Mouse (Mus musculus) megakaryocyte, embryonic 14.5 days (primary cell): Measurements from ENCODE around the gene Ddx18. TPM values are rescaled to one million over a fixed set of nuclear protein-coding genes. Genes with fewer than 3 reads are reported as not detected.

ENCODE experiments used
- H3K27me3 ChIP-seq: replicated peaks from 2 replicates; pipeline ENCODE3; 2012; ENCODE audit warnings: inconsistent platforms
- H3K36me3 ChIP-seq: replicated peaks from 2 replicates; pipeline ENCODE3; 2012; ENCODE audit warnings: low read length, inconsistent platforms, mixed read lengths
- H3K4me1 ChIP-seq: 2 replicates; pipeline ENCODE4 v1.6.1; 2012; ENCODE audit warnings: inconsistent platforms
- H3K4me3 ChIP-seq: replicated peaks from 2 replicates; pipeline ENCODE3; 2012; ENCODE audit warnings: moderate library complexity, mild to moderate bottlenecking, inconsistent platforms
- H3K9me3 ChIP-seq: 2 replicates; pipeline ENCODE4 v1.6.1; 2012; ENCODE audit warnings: inconsistent platforms
- FLI1 ChIP-seq: IDR thresholded peaks from 2 replicates; pipeline ENCODE4 v1.6.1; 2012; ENCODE audit warnings: low read length, inconsistent platforms, mixed read lengths
- GATA1 ChIP-seq: IDR thresholded peaks from 3 replicates; pipeline ENCODE4 v1.6.1; 2012; ENCODE audit warnings: mixed read lengths, low read length, inconsistent platforms, borderline replicate concordance
- polyA plus RNA-seq: library from polyadenylated mRNA; stranded (reverse); fragments of >175 nt; gene quantifications from 2 replicates; pipeline ENCODE4 v1.2.3, GENCODE M21; 2012; ENCODE audit warnings: low replicate concordance; ENCODE audit not compliant: insufficient read depth

Ddx18 gene
- polyA plus RNA-seq, 1 experiment: 10.6 TPM

DNA sequence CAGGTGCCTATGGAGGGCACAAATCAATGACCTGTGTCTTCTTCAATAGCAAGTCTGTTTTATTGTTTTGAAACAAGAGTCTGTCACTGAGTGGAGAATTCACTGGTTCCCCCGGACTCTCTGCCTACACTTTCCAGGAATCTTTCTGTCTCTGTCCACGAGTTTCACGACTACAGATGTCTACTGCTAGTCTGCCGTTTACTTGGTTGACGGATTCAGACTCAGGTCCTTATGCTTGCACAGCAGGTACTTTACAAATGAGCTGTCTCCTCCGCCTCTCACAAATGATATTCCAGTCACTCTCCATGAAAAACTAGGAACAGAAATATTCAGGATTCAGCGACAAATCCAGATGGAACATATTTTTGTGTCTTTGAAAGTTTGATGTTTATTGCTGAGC, 2.7 kb upstream of the Ddx18 start:
- no peak for TF ChIP-seq GATA1
- no peak for TF ChIP-seq FLI1
- peaks cover 2% of the 10 kb centered on the region for H3K36me3 ChIP-seq
- H3K27me3 ChIP-seq: no peaks in the 10 kb centered on the region
- H3K9me3 ChIP-seq: no peaks in the 10 kb centered on the region
- H3K4me1 ChIP-seq: peaks cover 7% of the 10 kb centered on the region; the same call in 1 of the 2 replicates
- no peak overlapping the region for H3K4me3 ChIP-seq

DNA sequence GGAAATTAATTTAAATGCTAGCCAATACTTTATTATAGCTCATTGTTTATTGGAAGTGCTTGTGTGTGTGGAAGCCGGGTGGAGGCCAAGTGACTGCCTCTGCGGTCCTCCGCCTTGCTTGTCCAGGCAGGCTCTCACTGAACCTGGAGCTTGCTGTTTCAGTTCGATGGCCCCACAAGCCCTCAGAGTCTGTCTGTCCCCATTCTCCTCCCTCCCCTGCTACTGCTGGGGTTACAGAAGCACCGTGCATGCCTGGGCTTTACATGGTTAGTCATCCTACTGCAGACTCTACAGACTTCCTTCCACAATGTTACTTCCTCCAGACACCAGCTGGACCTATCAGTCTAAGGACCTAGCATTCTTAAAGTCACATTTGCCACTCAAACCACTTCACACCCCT, 9.9 kb downstream of the Ddx18 start:
- no peaks in the 10 kb centered on the region for H3K27me3 ChIP-seq
- H3K4me3 ChIP-seq: no peak overlapping the region
- H3K9me3 ChIP-seq: no peaks in the 10 kb centered on the region
- TF ChIP-seq GATA1 (no peak), FLI1 (no peak)
- peaks cover 95% of the 10 kb centered on the region for H3K36me3 ChIP-seq
- peaks cover 3% of the 10 kb centered on the region; the same call in 1 of the 2 replicates for H3K4me1 ChIP-seq

DNA sequence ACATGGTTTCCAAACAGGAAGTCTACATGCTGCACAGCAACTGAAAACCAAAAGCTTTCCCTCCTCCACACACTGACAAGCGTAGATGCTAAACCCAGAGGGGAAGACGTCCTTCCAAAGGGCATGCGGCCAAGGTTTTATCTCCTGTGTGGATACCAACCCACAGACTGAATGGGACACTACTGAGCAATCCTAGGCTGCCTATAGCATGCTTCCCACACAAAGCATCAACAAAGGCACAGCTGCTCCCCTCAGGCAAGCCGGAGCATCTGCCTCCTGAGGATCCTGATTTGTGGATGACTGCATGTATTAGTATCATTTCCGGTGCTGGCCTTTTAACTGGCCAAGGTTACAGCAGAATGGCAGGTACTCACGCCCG, 16.3 kb downstream of the Ddx18 start:
- Histone ChIP-seq H3K9me3 (no peaks in the 10 kb centered on the region; the same call in 1 of the 2 replicates), H3K4me1 (peaks cover 8% of the 10 kb centered on the region; the same call in 1 of the 2 replicates), H3K36me3 (peaks cover 57% of the 10 kb centered on the region), H3K27me3 (no peaks in the 10 kb centered on the region), H3K4me3 (no peak overlapping the region)
- TF ChIP-seq GATA1 (no peak), FLI1 (no peak)

DNA sequence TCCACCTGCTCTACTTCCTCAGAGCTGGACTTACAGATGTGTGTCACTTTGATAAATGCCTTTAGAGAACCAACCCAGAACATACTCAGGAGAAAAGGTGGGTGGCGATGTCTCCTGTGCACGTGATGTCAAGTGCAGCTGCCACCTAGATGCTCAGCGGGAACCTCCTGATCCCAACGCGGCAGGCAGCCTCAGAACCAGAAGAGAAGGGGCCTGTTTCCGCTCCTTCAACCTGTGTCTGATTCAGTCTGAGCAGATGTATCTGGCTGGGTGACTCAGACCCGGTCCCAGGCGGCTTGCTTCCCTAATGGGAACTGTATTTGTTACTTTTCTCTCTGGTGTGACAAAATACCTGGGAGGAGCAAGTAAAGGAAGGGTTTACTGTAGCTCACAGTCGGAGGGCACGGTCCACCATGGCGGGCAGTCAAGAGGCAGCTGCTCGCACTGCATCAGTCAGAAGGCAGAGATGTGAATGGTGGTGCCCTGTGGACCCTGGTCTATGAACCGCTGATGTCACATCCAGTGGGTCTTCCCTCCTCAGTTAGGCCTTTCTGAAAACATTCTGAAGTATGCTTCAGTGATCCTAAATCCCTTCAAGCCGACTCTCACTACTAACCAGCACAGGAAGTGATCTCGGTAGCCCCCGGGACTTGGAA, 16.9 kb downstream of the Ddx18 start:
- H3K4me1 ChIP-seq: peaks cover 8% of the 10 kb centered on the region; the same call in 1 of the 2 replicates
- H3K9me3 ChIP-seq: no peaks in the 10 kb centered on the region; the same call in 1 of the 2 replicates
- H3K36me3 ChIP-seq: peaks cover 52% of the 10 kb centered on the region
- TF ChIP-seq FLI1 (no peak), GATA1 (no peak)
- H3K4me3 ChIP-seq: no peak overlapping the region
- H3K27me3 ChIP-seq: peaks cover under 1% of the 10 kb centered on the region

DNA sequence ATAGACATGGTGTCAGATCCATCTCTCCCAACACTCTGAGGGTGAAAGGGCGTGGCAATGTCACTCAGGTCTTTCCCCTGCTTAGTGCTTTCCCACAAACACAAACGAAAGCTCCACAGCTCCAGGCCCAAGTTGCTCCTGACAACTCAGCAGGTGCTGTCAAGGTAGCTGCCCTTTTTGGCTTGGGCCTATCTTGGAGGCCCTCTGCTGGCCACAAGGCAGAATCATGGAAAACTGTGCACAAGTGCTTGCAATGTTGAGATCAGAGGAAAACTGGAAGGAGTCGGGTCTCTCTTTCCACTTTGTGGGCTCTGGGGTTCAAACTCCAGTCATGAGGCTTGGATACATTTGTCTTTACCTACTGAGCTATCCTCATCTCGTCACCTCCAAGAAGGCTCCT, 18.3 kb downstream of the Ddx18 start:
- H3K36me3 ChIP-seq: peaks cover 37% of the 10 kb centered on the region

DNA sequence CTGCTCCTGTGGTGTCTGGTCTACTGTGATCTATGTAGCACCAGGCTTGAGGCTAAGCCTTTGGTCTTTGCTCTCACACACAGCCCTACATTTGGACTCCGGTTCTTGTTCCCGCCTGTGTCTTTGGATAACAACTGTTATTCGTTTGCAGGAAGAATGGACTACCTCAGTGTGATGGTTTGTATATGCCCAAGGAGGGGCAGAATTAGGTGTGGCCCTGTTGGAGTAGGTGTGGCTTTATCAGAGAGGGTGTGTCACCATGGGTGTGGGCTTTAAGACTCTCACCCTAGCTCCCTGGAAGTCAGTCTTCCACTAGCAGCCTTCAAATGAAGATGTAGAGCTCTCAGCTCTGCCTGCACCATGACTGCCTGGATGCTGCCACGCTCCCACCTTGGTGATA, 19.1 kb downstream of the Ddx18 start:
- H3K36me3 ChIP-seq: peaks cover 31% of the 10 kb centered on the region
- H3K9me3 ChIP-seq: no peaks in the 10 kb centered on the region; the same call in 1 of the 2 replicates
- peaks cover 8% of the 10 kb centered on the region; the same call in 1 of the 2 replicates for H3K4me1 ChIP-seq
- H3K4me3 ChIP-seq: no peak overlapping the region
- H3K27me3 ChIP-seq: peaks cover 2% of the 10 kb centered on the region
- TF ChIP-seq GATA1 (no peak), FLI1 (no peak)

More for the DNA sequence above, 18.3 kb downstream of the Ddx18 start:
- no peak for TF ChIP-seq GATA1
- TF ChIP-seq FLI1: no peak
- Histone ChIP-seq H3K4me1 (peaks cover 8% of the 10 kb centered on the region; the same call in 1 of the 2 replicates), H3K4me3 (no peak overlapping the region), H3K27me3 (peaks cover 2% of the 10 kb centered on the region), H3K9me3 (no peaks in the 10 kb centered on the region; the same call in 1 of the 2 replicates)

DNA sequence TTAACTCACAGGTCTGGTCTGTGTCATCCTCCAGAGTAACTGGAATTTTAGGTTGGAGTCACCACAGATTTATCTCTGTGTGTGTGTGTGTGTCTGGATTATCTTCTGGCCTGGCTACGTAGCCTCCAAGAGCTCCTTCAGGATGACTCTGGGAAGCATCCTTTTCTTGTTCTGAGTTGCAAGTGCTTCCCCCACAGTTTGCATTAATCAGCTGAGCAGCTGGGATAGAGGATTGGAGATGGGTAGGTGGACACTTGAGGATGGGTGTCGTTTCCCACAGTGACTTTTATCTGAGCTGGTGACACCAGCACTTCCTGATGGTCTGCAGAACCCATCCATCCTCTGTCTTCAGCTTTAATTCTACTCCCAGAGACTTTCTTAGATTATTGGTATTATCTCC, 20.9 kb downstream of the Ddx18 start:
- no peaks in the 10 kb centered on the region; the same call in 1 of the 2 replicates for H3K9me3 ChIP-seq
- peaks cover 16% of the 10 kb centered on the region for H3K36me3 ChIP-seq
- TF ChIP-seq FLI1 (no peak), GATA1 (no peak)
- H3K4me1 ChIP-seq: peaks cover 8% of the 10 kb centered on the region; the same call in 1 of the 2 replicates
- H3K4me3 ChIP-seq: no peak overlapping the region
- H3K27me3 ChIP-seq: peaks cover 2% of the 10 kb centered on the region

DNA sequence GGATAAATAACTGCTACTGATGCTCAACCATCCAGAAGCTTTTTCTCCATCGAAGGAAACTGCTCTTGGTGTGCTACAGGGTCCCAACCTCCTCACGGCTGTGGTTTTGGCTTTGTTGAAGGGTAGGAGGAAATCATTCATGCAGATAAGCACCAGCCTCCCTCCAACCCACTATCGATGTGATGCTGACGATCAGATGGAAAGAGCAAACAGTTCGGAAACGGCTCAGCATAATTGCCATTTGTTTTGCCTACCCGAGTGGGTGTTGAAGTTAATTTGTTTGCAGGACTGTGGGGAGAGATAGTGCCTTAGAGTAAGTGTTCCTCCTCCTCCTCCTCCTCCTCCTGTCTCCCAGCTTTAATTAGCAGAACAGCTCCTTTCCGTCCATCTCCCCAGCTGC, 27.4 kb downstream of the Ddx18 start:
- peaks cover 3% of the 10 kb centered on the region; the same call in 1 of the 2 replicates for H3K9me3 ChIP-seq
- no peaks in the 10 kb centered on the region for H3K36me3 ChIP-seq
- H3K4me1 ChIP-seq: 0 out of 2 replicates have a peak, but pooled peaks cover 2% of the 10 kb centered on the region
- no peak overlapping the region for H3K4me3 ChIP-seq
- no peak for TF ChIP-seq FLI1
- TF ChIP-seq GATA1: no peak
- H3K27me3 ChIP-seq: peaks cover 4% of the 10 kb centered on the region

DNA sequence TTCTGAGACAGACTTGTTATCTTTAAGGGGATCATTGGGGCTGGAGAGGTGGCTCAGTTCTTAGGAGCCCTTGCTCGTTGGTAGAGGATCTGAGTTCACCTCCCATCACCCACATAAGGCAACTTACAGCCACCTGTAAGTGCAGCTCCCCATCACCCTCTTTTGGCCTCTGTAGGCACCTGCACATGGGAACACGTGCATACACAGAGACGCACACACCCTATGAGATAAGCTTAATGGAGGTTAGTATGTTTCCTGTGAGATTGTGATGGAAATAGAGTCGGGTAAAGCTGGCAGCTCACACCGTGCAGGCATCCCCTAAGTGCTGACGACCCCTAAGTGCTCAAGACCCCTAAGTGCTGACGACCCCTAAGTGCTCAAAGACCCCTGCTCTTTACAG, 36.4 kb downstream of the Ddx18 start:
- Histone ChIP-seq H3K9me3 (peaks cover 12% of the 10 kb centered on the region), H3K36me3 (no peaks in the 10 kb centered on the region), H3K4me3 (no peak overlapping the region), H3K27me3 (peaks cover 38% of the 10 kb centered on the region), H3K4me1 (peaks cover 16% of the 10 kb centered on the region)
- TF ChIP-seq GATA1: no peak
- no peak for TF ChIP-seq FLI1

DNA sequence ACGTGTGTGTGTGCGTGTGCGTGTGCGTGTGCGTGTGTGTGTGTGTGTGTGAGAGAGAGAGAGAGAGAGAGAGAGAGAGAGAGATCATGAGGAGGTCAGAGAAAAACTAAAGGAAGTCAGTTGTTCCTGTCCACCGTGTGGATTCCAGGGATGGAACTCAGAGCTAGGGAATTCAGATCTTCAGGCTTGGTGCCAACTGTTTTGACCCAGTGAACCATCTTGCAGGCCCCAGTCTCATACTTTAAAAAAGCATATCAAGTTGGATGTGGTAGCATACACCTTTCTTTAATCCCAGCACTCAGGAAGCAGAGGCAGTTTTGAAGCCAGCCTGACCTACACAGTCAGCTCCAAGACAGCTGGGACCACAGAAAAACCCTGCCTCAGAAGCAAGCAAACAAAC, 38.5 kb downstream of the Ddx18 start:
- H3K9me3 ChIP-seq: peaks cover 10% of the 10 kb centered on the region
- no peak overlapping the region for H3K4me3 ChIP-seq
- peaks cover 16% of the 10 kb centered on the region for H3K4me1 ChIP-seq
- no peaks in the 10 kb centered on the region for H3K36me3 ChIP-seq
- H3K27me3 ChIP-seq: peaks cover 44% of the 10 kb centered on the region
- no peak for TF ChIP-seq FLI1
- no peak for TF ChIP-seq GATA1
